Mouse (Mus musculus): ENCODE data around the gene Stx2. TPM values are rescaled to one million over a fixed set of nuclear protein-coding genes. Genes with fewer than 3 reads are reported as not detected.
"Not testable (repeated sequence)": the region's sequence is repeated elsewhere in the genome, so short reads cannot be mapped to it uniquely, and the experiment has no call there.

Gene Stx2
- polyA plus RNA-seq, 1 experiment, result 21.1 TPM

- no peak for TF ChIP-seq SRF (IDR thresholded peaks at IDR 0.05; ENCODE audit: control insufficient read depth, insufficient read length, low read depth)
- no peak for TF ChIP-seq TCF3 (IDR thresholded peaks at IDR 0.05; ENCODE audit: insufficient read length, low read depth)
- TF ChIP-seq TCF12 (IDR thresholded peaks at IDR 0.05; ENCODE audit: insufficient read depth, poor library complexity, severe bottlenecking), result no peak
- TF ChIP-seq MAX (IDR thresholded peaks at IDR 0.05; ENCODE audit: low read depth), result no peak
- TF ChIP-seq POLR2A (IDR thresholded peaks at IDR 0.05; ENCODE audit: insufficient read length, low read depth), result no peak
- TF ChIP-seq REST (IDR thresholded peaks at IDR 0.05; ENCODE audit: insufficient read depth, insufficient read length), result no peak
- Histone ChIP-seq H3K4me2 (ENCODE audit: low read depth) (no peak overlapping the region), H3K36me3 (ENCODE audit: control insufficient read depth, insufficient read depth) (no peaks in the 10 kb centered on the region), H3ac (ENCODE audit: control insufficient read depth, insufficient read length) (no peak overlapping the region), H3K79me2 (ENCODE audit: control insufficient read depth, insufficient read depth) (no peaks in the 10 kb centered on the region), H3K4me3 (no peak overlapping the region), H3K27me3 (ENCODE audit: control insufficient read depth, insufficient read depth, insufficient read length) (no peaks in the 10 kb centered on the region)
These were observed 26.8 kb downstream of the Stx2 start for GRCm38 (mm10) chr5:128981607-128982006.

- H3K36me3 ChIP-seq (ENCODE audit: control insufficient read depth, insufficient read depth), result no peaks in the 10 kb centered on the region
- no peak overlapping the region for H3K4me2 ChIP-seq (ENCODE audit: low read depth)
- H3K27me3 ChIP-seq (ENCODE audit: control insufficient read depth, insufficient read depth, insufficient read length), result no peaks in the 10 kb centered on the region
- TF ChIP-seq MYOG (IDR thresholded peaks at IDR 0.05; ENCODE audit: control insufficient read depth in 1 of 3, insufficient read depth in 1 of 3, insufficient read length in 2 of 3, low read depth in 2 of 3) (no peak), E2F4 (IDR thresholded peaks at IDR 0.05; ENCODE audit: insufficient read depth) (no peak), POLR2AphosphoS2 (IDR thresholded peaks at IDR 0.05; ENCODE audit: insufficient read length, low read depth) (no peak), REST (IDR thresholded peaks at IDR 0.05; ENCODE audit: insufficient read depth, insufficient read length) (no peak), SRF (IDR thresholded peaks at IDR 0.05; ENCODE audit: control insufficient read depth, insufficient read length, low read depth) (no peak), USF1 (IDR thresholded peaks at IDR 0.05; ENCODE audit: low read depth) (no peak), MAX (IDR thresholded peaks at IDR 0.05; ENCODE audit: low read depth) (no peak), TCF12 (IDR thresholded peaks at IDR 0.05; ENCODE audit: insufficient read depth, poor library complexity, severe bottlenecking) (no peak), POLR2A (IDR thresholded peaks at IDR 0.05; ENCODE audit: insufficient read length, low read depth) (no peak), MYOD1 (IDR thresholded peaks at IDR 0.05; ENCODE audit: control insufficient read depth in 1 of 3, insufficient read length in 2 of 3, low read depth in 2 of 3) (no peak), CEBPB (IDR thresholded peaks at IDR 0.05; ENCODE audit: insufficient read depth, poor library complexity, severe bottlenecking) (no peak), TCF3 (IDR thresholded peaks at IDR 0.05; ENCODE audit: insufficient read length, low read depth) (no peak)
- H3K4me3 ChIP-seq, result no peak overlapping the region
- no peak overlapping the region for H3ac ChIP-seq (ENCODE audit: control insufficient read depth, insufficient read length)
- H3K79me2 ChIP-seq (ENCODE audit: control insufficient read depth, insufficient read depth), result no peaks in the 10 kb centered on the region
These were observed 27.5 kb downstream of the Stx2 start for GRCm38 (mm10) chr5:128980857-128981256.

DNA sequence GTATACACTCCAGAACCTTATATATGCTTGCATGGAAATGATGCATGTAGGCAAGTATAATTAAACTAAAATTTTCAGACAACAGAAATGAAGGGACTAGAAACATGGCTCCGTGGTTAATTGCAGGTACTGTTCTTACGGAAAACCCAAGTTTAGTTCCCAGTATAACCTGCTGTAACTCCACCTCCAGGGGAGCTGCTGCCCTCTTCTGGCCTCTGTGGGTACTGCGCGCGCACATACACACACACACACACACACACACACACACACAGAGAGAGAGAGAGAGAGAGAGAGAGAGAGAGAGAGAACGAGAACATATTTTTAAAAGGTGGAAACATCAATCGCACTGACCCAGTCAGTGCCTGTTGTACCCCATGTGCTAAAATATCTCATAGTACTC is 29.4 kb downstream of the Stx2 start:
- Histone ChIP-seq H3K4me3 (no peak overlapping the region), H3K4me2 (ENCODE audit: low read depth) (no peak overlapping the region), H3K79me2 (ENCODE audit: control insufficient read depth, insufficient read depth) (no peaks in the 10 kb centered on the region), H3K36me3 (ENCODE audit: control insufficient read depth, insufficient read depth) (no peaks in the 10 kb centered on the region), H3ac (ENCODE audit: control insufficient read depth, insufficient read length) (no peak overlapping the region), H3K27me3 (ENCODE audit: control insufficient read depth, insufficient read depth, insufficient read length) (no peaks in the 10 kb centered on the region)
- TF ChIP-seq CEBPB (IDR thresholded peaks at IDR 0.05; ENCODE audit: insufficient read depth, poor library complexity, severe bottlenecking) (no peak), REST (IDR thresholded peaks at IDR 0.05; ENCODE audit: insufficient read depth, insufficient read length) (no peak), TCF12 (IDR thresholded peaks at IDR 0.05; ENCODE audit: insufficient read depth, poor library complexity, severe bottlenecking) (no peak), POLR2A (IDR thresholded peaks at IDR 0.05; ENCODE audit: insufficient read length, low read depth) (no peak), POLR2AphosphoS2 (IDR thresholded peaks at IDR 0.05; ENCODE audit: insufficient read length, low read depth) (no peak), USF1 (IDR thresholded peaks at IDR 0.05; ENCODE audit: low read depth) (no peak), MYOD1 (IDR thresholded peaks at IDR 0.05; ENCODE audit: control insufficient read depth in 1 of 3, insufficient read length in 2 of 3, low read depth in 2 of 3) (no peak), SRF (IDR thresholded peaks at IDR 0.05; ENCODE audit: control insufficient read depth, insufficient read length, low read depth) (no peak), MYOG (IDR thresholded peaks at IDR 0.05; ENCODE audit: control insufficient read depth in 1 of 3, insufficient read depth in 1 of 3, insufficient read length in 2 of 3, low read depth in 2 of 3) (no peak), TCF3 (IDR thresholded peaks at IDR 0.05; ENCODE audit: insufficient read length, low read depth) (no peak)

DNA sequence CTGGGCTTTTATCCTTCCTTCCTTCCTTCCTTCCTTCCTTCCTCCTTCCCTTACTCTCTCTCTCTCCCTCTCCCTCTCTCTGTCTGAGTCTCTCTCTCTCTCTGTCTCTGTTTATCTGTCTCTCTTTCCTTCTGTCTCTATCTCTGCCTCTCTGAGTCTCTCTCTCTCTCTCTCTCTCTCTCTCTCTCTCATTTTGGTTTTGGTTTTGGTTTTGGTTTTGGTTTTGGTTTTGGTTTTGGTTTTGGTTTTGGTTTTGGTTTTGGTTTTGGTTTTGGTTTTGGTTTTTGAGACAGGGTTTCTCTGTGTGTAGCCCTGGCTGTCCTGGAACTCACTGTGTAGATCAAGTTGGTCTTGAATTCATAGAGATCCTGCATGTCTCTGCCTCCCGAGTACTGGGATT is 30.9 kb downstream of the Stx2 start:
- H3K27me3 ChIP-seq (ENCODE audit: control insufficient read depth, insufficient read depth, insufficient read length); H3ac ChIP-seq (ENCODE audit: control insufficient read depth, insufficient read length); H3K79me2 ChIP-seq (ENCODE audit: control insufficient read depth, insufficient read depth); H3K4me2 ChIP-seq (ENCODE audit: low read depth); H3K4me3 ChIP-seq; H3K36me3 ChIP-seq (ENCODE audit: control insufficient read depth, insufficient read depth): not testable (repeated sequence)

DNA sequence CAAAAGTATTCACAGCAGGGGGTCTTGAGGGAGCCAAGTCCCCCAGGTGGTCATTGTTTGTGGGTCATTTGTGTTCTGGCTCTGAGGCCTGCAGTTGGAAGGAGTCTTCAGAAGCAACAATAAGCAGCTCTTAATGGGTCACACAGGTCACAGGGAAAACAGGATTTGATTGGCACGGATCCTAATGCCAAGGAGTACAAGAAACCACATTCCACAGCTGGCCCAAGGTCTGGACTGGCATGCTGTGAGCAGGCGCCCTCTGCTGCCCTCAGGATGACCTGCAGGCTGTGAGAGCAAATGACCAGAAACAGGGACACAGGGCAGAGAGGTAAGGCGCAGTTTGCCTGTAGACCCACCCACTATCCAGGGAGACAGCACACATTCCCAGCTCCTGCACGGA is 32.1 kb downstream of the Stx2 start:
- Histone ChIP-seq H3K27me3 (ENCODE audit: control insufficient read depth, insufficient read depth, insufficient read length) (peaks cover 6% of the 10 kb centered on the region), H3K4me2 (ENCODE audit: low read depth) (no peak overlapping the region), H3K36me3 (ENCODE audit: control insufficient read depth, insufficient read depth) (no peaks in the 10 kb centered on the region), H3K4me3 (no peak overlapping the region), H3K79me2 (ENCODE audit: control insufficient read depth, insufficient read depth) (no peaks in the 10 kb centered on the region), H3ac (ENCODE audit: control insufficient read depth, insufficient read length) (no peak overlapping the region)
- TF ChIP-seq USF1 (IDR thresholded peaks at IDR 0.05; ENCODE audit: low read depth) (no peak), SRF (IDR thresholded peaks at IDR 0.05; ENCODE audit: control insufficient read depth, insufficient read length, low read depth) (no peak), MYOG (IDR thresholded peaks at IDR 0.05; ENCODE audit: control insufficient read depth in 1 of 3, insufficient read depth in 1 of 3, insufficient read length in 2 of 3, low read depth in 2 of 3) (no peak), REST (IDR thresholded peaks at IDR 0.05; ENCODE audit: insufficient read depth, insufficient read length) (no peak), CEBPB (IDR thresholded peaks at IDR 0.05; ENCODE audit: insufficient read depth, poor library complexity, severe bottlenecking) (no peak), MYOD1 (IDR thresholded peaks at IDR 0.05; ENCODE audit: control insufficient read depth in 1 of 3, insufficient read length in 2 of 3, low read depth in 2 of 3) (no peak)

Measured in myocyte (in vitro differentiated cells).